Mouse (Mus musculus) ES-Bruce4 (cell line): ENCODE measurements around the gene Olfr648.

Experiments
- CTCF ChIP-seq: IDR thresholded peaks from one replicate; pipeline ENCODE4 v1.8.1; 2011; ENCODE audit warnings: low read depth, low read length
- EP300 ChIP-seq: IDR thresholded peaks from 2 replicates; pipeline ENCODE4 v1.6.1; 2011; ENCODE audit warnings: low read depth, low read length; ENCODE audit not compliant: insufficient read depth
- POLR2A ChIP-seq: IDR thresholded peaks from one replicate; pipeline ENCODE4 v1.8.1; 2011; ENCODE audit warnings: low read length; ENCODE audit not compliant: insufficient read depth

- TF ChIP-seq POLR2A (no peak), CTCF (no peak), EP300 (no peak)
These were observed 4.7 kb downstream of the Olfr648 start for GRCm38 (mm10) chr7:104178422-104179054.
